Comparison of ENCODE assay signal across 9 mouse cellular contexts in genomic region chr2:145784246-145784935, GRCm38 (mm10).
DNase-seq lines count a peak whose midpoint lies in the region; ATAC-seq lines count a peak whose summit lies in the region.
"Had no signal": no experiment of that assay in that cellular context is flagged by ENCODE, and none has a peak within 500 bp of the region (broad histone marks: within the 10 kb centered on the region; RNA-seq: fewer than 3 reads in every experiment).

No protein-coding gene starts in this region.

- no peaks in the 10 kb centered on the region for H3K36me3 ChIP-seq in forebrain, embryonic 14.5 days (ENCODE audit: control insufficient read depth, insufficient read depth, low read length)
- no peaks in the 10 kb centered on the region for H3K36me3 ChIP-seq in forebrain, embryonic 10.5 days (replicated peaks)
- H3K36me3 ChIP-seq in intestine, embryonic 15.5 days = no peaks in the 10 kb centered on the region
- H3K36me3 ChIP-seq in forebrain, embryonic 11.5 days (ENCODE audit: control insufficient read depth, insufficient read depth, low read length) = no peaks in the 10 kb centered on the region
- H3K36me3 ChIP-seq: forebrain, embryonic 12.5 days had no signal

- H3K27ac ChIP-seq in forebrain, embryonic 14.5 days (ENCODE audit: low read depth, low read length) = no peak overlapping the region
- no peak overlapping the region for H3K27ac ChIP-seq in forebrain, embryonic 10.5 days
- peak overlapping the region; percentile 87 for H3K27ac ChIP-seq in intestine, embryonic 15.5 days
- H3K27ac ChIP-seq in forebrain, embryonic 11.5 days (ENCODE audit: low read depth, low read length) = no peak overlapping the region
- H3K27ac ChIP-seq: forebrain, embryonic 12.5 days had no signal

- no peak for ATAC-seq in forebrain, embryonic 14.5 days
- ATAC-seq in intestine, embryonic 15.5 days = no peak
- no peak for ATAC-seq in forebrain, embryonic 11.5 days (replicated peaks; ENCODE audit: low FRiP score)
- no peak for ATAC-seq in erythroblast, adult 5-6 weeks (replicated peaks; ENCODE audit: low FRiP score, poor library complexity, severe bottlenecking)

- no peak overlapping the region for H3K4me2 ChIP-seq in forebrain, embryonic 14.5 days (ENCODE audit: low read length)
- H3K4me2 ChIP-seq in intestine, embryonic 15.5 days (replicated peaks) = no peak overlapping the region
- H3K4me2 ChIP-seq in forebrain, embryonic 11.5 days (ENCODE audit: low read depth, low read length, severe bottlenecking) = no peak overlapping the region
- H3K4me2 ChIP-seq: forebrain, embryonic 12.5 days had no signal

- H3K4me1 ChIP-seq in forebrain, embryonic 14.5 days (ENCODE audit: control insufficient read depth, insufficient read depth, low read length) = peaks cover 8% of the 10 kb centered on the region
- peaks cover 35% of the 10 kb centered on the region for H3K4me1 ChIP-seq in forebrain, embryonic 10.5 days
- H3K4me1 ChIP-seq in intestine, embryonic 15.5 days (replicated peaks) = peaks cover 23% of the 10 kb centered on the region
- peaks cover 12% of the 10 kb centered on the region; the same call in 1 of the 2 replicates for H3K4me1 ChIP-seq in forebrain, embryonic 11.5 days (replicated peaks; ENCODE audit: control insufficient read depth, insufficient read depth, low read length)

- H3K27me3 ChIP-seq in forebrain, embryonic 14.5 days (replicated peaks; ENCODE audit: control insufficient read depth, insufficient read depth, low read length) = no peaks in the 10 kb centered on the region
- H3K27me3 ChIP-seq in forebrain, embryonic 10.5 days (ENCODE audit: poor library complexity, severe bottlenecking) = no peaks in the 10 kb centered on the region
- H3K27me3 ChIP-seq in intestine, embryonic 15.5 days (replicated peaks) = no peaks in the 10 kb centered on the region
- H3K27me3 ChIP-seq in forebrain, embryonic 11.5 days (ENCODE audit: control insufficient read depth, insufficient read depth, low read length) = no peaks in the 10 kb centered on the region
- H3K27me3 ChIP-seq: forebrain, embryonic 12.5 days had no signal

- H3K9me3 ChIP-seq in forebrain, embryonic 14.5 days (replicated peaks; ENCODE audit: control insufficient read depth, low read length) = no peaks in the 10 kb centered on the region
- no peaks in the 10 kb centered on the region for H3K9me3 ChIP-seq in forebrain, embryonic 10.5 days
- no peaks in the 10 kb centered on the region for H3K9me3 ChIP-seq in intestine, embryonic 15.5 days
- H3K9me3 ChIP-seq in forebrain, embryonic 11.5 days (ENCODE audit: control insufficient read depth, low read length) = no peaks in the 10 kb centered on the region
- H3K9me3 ChIP-seq: forebrain, embryonic 12.5 days had no signal

- peak; percentile 40 for DNase-seq in forebrain, embryonic 14.5 days (ENCODE audit: low spot score)
- DNase-seq in forebrain, embryonic 10.5 days (ENCODE audit: extremely low spot score, low spot score) = no peak
- peak; percentile 12 to 49 for DNase-seq in left cerebral cortex, postnatal 14 days (ENCODE audit: low spot score in 2 of 2)
- DNase-seq in left cerebral cortex, adult 8-10 months (ENCODE audit: low spot score in 2 of 2) = no peak
- peak; percentile 56 for DNase-seq in lung, postnatal 14 days
- no peak for DNase-seq in forebrain, embryonic 11.5 days (ENCODE audit: low spot score)

- intact Hi-C loops in left cerebral cortex, postnatal 14 days (cut with DNase I) = no loop called here

- 49% methylated on average over 13 of the region's 13 CpGs for WGBS in forebrain, embryonic 14.5 days
- WGBS in forebrain, embryonic 10.5 days = 67% methylated on average over 13 of the region's 13 CpGs
- 34% methylated on average over 13 of the region's 13 CpGs for WGBS in intestine, embryonic 15.5 days
- WGBS in forebrain, embryonic 11.5 days = 70% methylated on average over 13 of the region's 13 CpGs

- no peak overlapping the region for H3K4me3 ChIP-seq in forebrain, embryonic 14.5 days (ENCODE audit: low read depth, low read length)
- H3K4me3 ChIP-seq in forebrain, embryonic 10.5 days = no peak overlapping the region
- no peak overlapping the region for H3K4me3 ChIP-seq in intestine, embryonic 15.5 days (replicated peaks)
- no peak overlapping the region for H3K4me3 ChIP-seq in forebrain, embryonic 11.5 days (ENCODE audit: low read depth, low read length)
- H3K4me3 ChIP-seq: forebrain, embryonic 12.5 days had no signal

- no peak overlapping the region for H3K9ac ChIP-seq in forebrain, embryonic 14.5 days (ENCODE audit: low read length)
- H3K9ac ChIP-seq in intestine, embryonic 15.5 days = no peak overlapping the region
- no peak overlapping the region for H3K9ac ChIP-seq in forebrain, embryonic 11.5 days (ENCODE audit: low read length)
- H3K9ac ChIP-seq: forebrain, embryonic 12.5 days had no signal

Comparison
In these comparisons a context has a peak if more than half of its experiments do, and no peak if none do; other contexts are left out.
1. DNase-seq: peak in forebrain, embryonic 14.5 days (single experiment), left cerebral cortex, postnatal 14 days (2 of 2) and lung, postnatal 14 days (single experiment); none in forebrain, embryonic 10.5 days (single experiment), left cerebral cortex, adult 8-10 months (0 of 2) and forebrain, embryonic 11.5 days (single experiment).